Mouse (Mus musculus): ENCODE data around the gene Scpep1.

- TF ChIP-seq CTCF (IDR thresholded peaks at IDR 0.05) = no peak
- TF ChIP-seq POLR2A (IDR thresholded peaks at IDR 0.05; ENCODE audit: insufficient read depth, low read depth, low read length) = no peak
Measured at GRCm38 (mm10) chr11:88907886-88908285, 47.4 kb downstream of the Scpep1 start.
